18 mouse cellular contexts compared by ENCODE assay signal in genomic region chr3:138809509-138809908, GRCm38 (mm10).
DNase-seq lines count a peak whose midpoint lies in the region; ATAC-seq and TF ChIP-seq lines count a peak whose summit lies in the region.
"Had no signal": no experiment of that assay in that cellular context is flagged by ENCODE, and none has a peak within 500 bp of the region (broad histone marks: within the 10 kb centered on the region; RNA-seq: fewer than 3 reads in every experiment).

No protein-coding gene starts in this region.

- H3K4me1 ChIP-seq in stomach, embryonic 16.5 days (ENCODE audit: control insufficient read depth, insufficient read depth, low read length) = peaks cover 23% of the 10 kb centered on the region
- H3K4me1 ChIP-seq: embryonic facial prominence, embryonic 13.5 days; intestine, embryonic 15.5 days had no signal

- no peaks in the 10 kb centered on the region for H3K9me3 ChIP-seq in stomach, embryonic 16.5 days (replicated peaks; ENCODE audit: control insufficient read depth, low read length)
- H3K9me3 ChIP-seq: embryonic facial prominence, embryonic 13.5 days; heart, embryonic 13.5 days; intestine, embryonic 15.5 days had no signal

- H3K9ac ChIP-seq in stomach, embryonic 16.5 days (ENCODE audit: low read length) = no peak overlapping the region
- H3K9ac ChIP-seq: embryonic facial prominence, embryonic 13.5 days; heart, embryonic 13.5 days; hindbrain, embryonic 14.5 days; intestine, embryonic 15.5 days had no signal

- no peak overlapping the region for H3K4me3 ChIP-seq in left cerebral cortex, adult 2 months
- H3K4me3 ChIP-seq in stomach, embryonic 16.5 days (replicated peaks; ENCODE audit: low read length) = no peak overlapping the region
- H3K4me3 ChIP-seq: embryonic facial prominence, embryonic 13.5 days; heart, adult 2 months; heart, embryonic 13.5 days; intestine, embryonic 15.5 days had no signal

- peak overlapping the region; percentile 28; the same call in 1 of the 2 replicates for H3K27ac ChIP-seq in left cerebral cortex, adult 2 months
- no peak overlapping the region for H3K27ac ChIP-seq in stomach, embryonic 16.5 days (ENCODE audit: low read length)
- H3K27ac ChIP-seq: embryonic facial prominence, embryonic 13.5 days; heart, adult 2 months; heart, embryonic 13.5 days; hindbrain, embryonic 14.5 days; intestine, embryonic 15.5 days had no signal

- H3K4me2 ChIP-seq in stomach, embryonic 16.5 days (ENCODE audit: low read depth, low read length) = no peak overlapping the region
- H3K4me2 ChIP-seq: embryonic facial prominence, embryonic 13.5 days; heart, embryonic 13.5 days; hindbrain, embryonic 14.5 days; intestine, embryonic 15.5 days had no signal

- peak; percentile 39; the same call in 1 of the 2 replicates for ATAC-seq in stomach, embryonic 16.5 days (ENCODE audit: insufficient read depth, low FRiP score)
- ATAC-seq: forebrain, embryonic 14.5 days; intestine, embryonic 15.5 days had no signal

- H3K36me3 ChIP-seq in stomach, embryonic 16.5 days (ENCODE audit: control insufficient read depth, insufficient read depth, low read length) = no peaks in the 10 kb centered on the region; the same call in 1 of the 2 replicates
- H3K36me3 ChIP-seq: embryonic facial prominence, embryonic 13.5 days; heart, embryonic 13.5 days; intestine, embryonic 15.5 days had no signal

- peak; percentile 82 for DNase-seq in heart, adult 11 months
- no peak for DNase-seq in heart, postnatal 36 days
- DNase-seq in left cerebral cortex, adult 2 months (ENCODE audit: extremely low spot score in 1 of 2, low spot score in 2 of 2) = no peak
- no peak for DNase-seq in left cerebral cortex, postnatal 36 days (ENCODE audit: low spot score in 2 of 2)
- DNase-seq in urinary bladder, postnatal 4 days (ENCODE audit: low spot score in 2 of 2) = no peak
- DNase-seq: adrenal gland, adult 2 months; adrenal gland, postnatal 36 days; cerebellum, adult 9-10 months; cerebellum, postnatal 25 days; gastrocnemius, postnatal 10 days; heart, adult 2 months; heart, postnatal 4 days had no signal

- intact Hi-C loops in heart, postnatal 36 days (cut with DNase I) = loop anchor here (5.0 kb wide), 1 partner anchor 67 kb away; the partner anchor contains the start of gene Tspan5
- intact Hi-C loops in left cerebral cortex, adult 2 months (cut with DNase I) = no loop called here
- intact Hi-C loops in left cerebral cortex, postnatal 36 days (cut with DNase I) = no loop called here

- TF ChIP-seq CTCF in left cerebral cortex, adult 2 months (IDR thresholded peaks at IDR 0.05) = no peak

- WGBS in stomach, embryonic 16.5 days = 72% methylated on average over 8 of the region's 8 CpGs

- H3K27me3 ChIP-seq in stomach, embryonic 16.5 days (ENCODE audit: control insufficient read depth, insufficient read depth, low read length) = no peaks in the 10 kb centered on the region
- H3K27me3 ChIP-seq: embryonic facial prominence, embryonic 13.5 days; heart, embryonic 13.5 days; intestine, embryonic 15.5 days had no signal
